Mouse (Mus musculus) neural tube, embryonic 11.5 days (tissue): ENCODE results near the gene Pde4d. TPM values are rescaled to one million over a fixed set of nuclear protein-coding genes. Genes with fewer than 3 reads are reported as not detected.
A peak's percentile ranks its signal among the peaks of the same experiment; 100 is the strongest.

Source experiments
- ATAC-seq: fragments of 200-750 bp; cut with Nextera tagmentation; 2 replicates; pipeline ENCODE4 v1.8.0; 2017; ENCODE audit warnings: moderate number of reproducible peaks, mild to moderate bottlenecking, moderate TSS enrichment, moderate library complexity; ENCODE audit not compliant: insufficient read depth, low FRiP score, low TSS enrichment
- DNase-seq: peaks from one replicate; pipeline ENCODE4 v3.0.0-alpha.2; 2015; ENCODE audit warnings: low spot score
- H3K27ac ChIP-seq: fragments of 300-500 bp; sonication (generic); 2 replicates; pipeline ENCODE4 v1.5.1; 2014; ENCODE audit warnings: low read depth, mild to moderate bottlenecking, low read length
- H3K27me3 ChIP-seq: fragments of 300-500 bp; sonication (generic); 2 replicates; pipeline ENCODE4 v1.6.1; 2014; ENCODE audit warnings: mild to moderate bottlenecking, low read length, mixed read lengths; ENCODE audit not compliant: control insufficient read depth, insufficient read depth
- H3K36me3 ChIP-seq: fragments of 300-500 bp; sonication (generic); 2 replicates; pipeline ENCODE4 v1.6.1; 2014; ENCODE audit warnings: mild to moderate bottlenecking, low read length, moderate library complexity, mixed read lengths; ENCODE audit not compliant: control insufficient read depth, insufficient read depth
- H3K4me1 ChIP-seq: fragments of 300-500 bp; sonication (generic); 2 replicates; pipeline ENCODE4 v1.6.1; 2014; ENCODE audit warnings: low read length, mixed read lengths; ENCODE audit not compliant: control insufficient read depth, insufficient read depth
- H3K4me2 ChIP-seq: fragments of 300-500 bp; sonication (generic); 2 replicates; pipeline ENCODE4 v1.6.1; 2014; ENCODE audit warnings: low read depth, mild to moderate bottlenecking, moderate library complexity
- H3K4me3 ChIP-seq: fragments of 300-500 bp; sonication (generic); 2 replicates; pipeline ENCODE4 v1.5.1; 2014; ENCODE audit warnings: low read depth, low read length
- H3K9ac ChIP-seq: fragments of 300-500 bp; sonication (generic); 2 replicates; pipeline ENCODE4 v1.6.1; 2014; ENCODE audit warnings: mild to moderate bottlenecking, low read length
- H3K9me3 ChIP-seq: fragments of 300-500 bp; sonication (generic); 2 replicates; pipeline ENCODE4 v1.6.1; 2016; ENCODE audit warnings: low read length; ENCODE audit not compliant: control insufficient read depth
- WGBS: fragments of 180-500 bp; shearing (Covaris S2); extraction: QIAGEN DNeasy Blood & Tissue Kit; methylation state at CpG from one replicate; pipeline ENCODE4 v1.1.7; 2014; 5-methylcytosine and 5-hydroxymethylcytosine counted together
- polyA plus RNA-seq: library from polyadenylated mRNA; unstranded; fragments of >200 nt; fragmentation: Nextera tagmentation; extraction: Ambion mirVana; gene quantifications from 2 replicates; pipeline ENCODE4 v1.2.1, GENCODE M21; 2014

The Pde4d gene
- polyA plus RNA-seq, 1 experiment from 2014 or later, result 11.1 TPM

DNA sequence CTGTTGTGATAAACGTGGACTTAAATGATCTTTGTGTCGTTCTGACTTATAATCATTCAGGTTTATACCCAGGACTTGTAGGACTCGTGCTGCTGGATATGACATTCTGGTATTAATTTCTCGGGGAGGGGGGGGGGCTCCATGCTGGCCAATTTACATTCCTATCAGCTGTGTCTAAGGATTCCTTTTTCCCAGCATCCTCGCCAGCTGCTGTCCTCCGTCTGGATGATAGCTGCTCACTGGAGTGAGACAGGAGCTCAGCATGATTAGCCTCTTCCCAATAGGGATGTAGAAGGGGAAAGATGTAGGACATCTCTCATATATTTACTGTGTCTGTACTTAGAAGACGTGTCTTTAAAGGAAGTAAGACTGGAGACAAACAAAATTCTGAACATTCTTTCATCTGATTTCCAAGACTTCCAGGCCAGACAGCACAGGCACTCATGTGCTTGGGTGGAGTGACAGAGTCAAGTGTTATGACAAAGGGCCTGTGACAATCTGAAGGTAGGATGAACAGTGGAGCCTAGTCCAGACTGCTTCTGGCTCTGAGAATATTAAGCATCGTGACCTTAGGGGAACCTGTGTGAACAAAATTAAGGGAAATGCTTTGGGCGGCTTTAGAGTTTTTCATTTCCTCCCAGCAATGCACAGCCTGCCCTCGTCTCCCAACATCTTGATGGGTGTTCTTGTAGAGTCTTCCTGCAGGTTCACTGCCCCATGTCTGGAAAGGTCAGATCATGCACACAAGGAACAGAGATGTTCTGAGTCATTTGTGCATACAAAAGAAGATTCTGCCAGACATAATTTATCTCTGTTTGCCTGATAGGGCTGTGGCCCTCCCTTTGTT, 1215.4 kb downstream of the Pde4d start:
- DNase-seq (no peak), ATAC-seq (no peak)

DNA sequence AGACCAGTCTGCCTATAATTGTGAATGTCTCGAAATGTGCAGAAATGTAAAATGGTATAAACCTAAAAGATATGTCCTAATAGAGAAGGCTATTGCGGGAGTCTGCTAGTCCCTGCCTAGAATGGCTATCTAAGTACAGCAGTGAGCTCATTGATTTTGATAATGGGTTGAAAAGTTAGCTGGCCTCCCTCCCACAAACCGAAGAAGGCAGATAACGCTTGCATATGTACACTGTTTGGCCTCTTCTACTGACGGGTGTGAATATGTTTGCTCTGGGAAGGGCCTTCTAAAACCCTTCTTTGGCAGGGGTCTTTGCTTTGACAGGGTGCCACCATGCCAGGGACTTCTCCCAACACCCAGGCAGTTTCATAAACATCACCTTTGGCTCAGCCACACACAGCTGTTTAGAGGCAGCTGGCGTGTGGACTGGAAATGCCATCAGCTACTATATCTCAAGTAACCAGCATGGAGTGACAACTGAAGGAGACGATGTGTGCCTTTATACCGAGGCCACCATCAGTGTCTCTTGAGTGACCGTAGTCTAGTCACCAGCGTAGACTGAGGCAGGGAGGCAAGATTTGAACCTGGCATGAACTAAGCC, 1216.2 kb downstream of the Pde4d start:
- Histone ChIP-seq H3K27ac (0 out of 2 replicates have a peak overlapping the region, but pooled peaks have one; percentile 1), H3K4me3 (no peak overlapping the region), H3K27me3 (no peaks in the 10 kb centered on the region), H3K9ac (no peak overlapping the region), H3K9me3 (no peaks in the 10 kb centered on the region), H3K36me3 (no peaks in the 10 kb centered on the region), H3K4me1 (no peaks in the 10 kb centered on the region), H3K4me2 (no peak overlapping the region)
- WGBS, result 71% methylated on average over 10 of the region's 10 CpGs
- DNase-seq, result no peak
- ATAC-seq, result no peak

More for the DNA sequence above, 1215.4 kb downstream of the Pde4d start:
- Histone ChIP-seq H3K4me3 (no peak overlapping the region), H3K36me3 (no peaks in the 10 kb centered on the region), H3K27me3 (no peaks in the 10 kb centered on the region), H3K27ac (0 out of 2 replicates have a peak overlapping the region, but pooled peaks have one; percentile 1), H3K4me1 (no peaks in the 10 kb centered on the region), H3K9me3 (no peaks in the 10 kb centered on the region), H3K4me2 (no peak overlapping the region), H3K9ac (no peak overlapping the region)
- WGBS, result 64% methylated on average over 10 of the region's 10 CpGs

DNA sequence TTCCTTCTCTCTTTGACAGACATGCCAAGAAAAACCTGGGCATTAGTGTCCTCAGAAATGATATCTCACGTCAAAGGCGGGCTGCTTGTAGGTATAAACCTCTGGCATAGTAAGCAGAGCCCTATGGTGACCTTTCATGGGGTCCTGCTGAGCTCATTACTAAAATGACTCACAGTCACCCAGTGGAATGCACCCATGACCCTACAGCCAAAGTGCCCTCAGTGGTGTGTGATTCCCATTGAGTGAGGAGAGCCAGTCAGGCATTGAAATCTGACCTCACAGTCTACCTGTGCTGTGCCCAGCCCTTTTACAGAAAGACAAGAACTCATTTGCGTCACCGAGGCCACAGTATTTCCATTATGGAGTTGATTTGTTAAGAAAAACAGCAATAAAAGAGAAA, 1220.2 kb downstream of the Pde4d start:
- Histone ChIP-seq H3K27ac (no peak overlapping the region), H3K4me2 (no peak overlapping the region), H3K9me3 (no peaks in the 10 kb centered on the region), H3K36me3 (no peaks in the 10 kb centered on the region), H3K4me1 (no peaks in the 10 kb centered on the region), H3K9ac (no peak overlapping the region), H3K4me3 (no peak overlapping the region), H3K27me3 (no peaks in the 10 kb centered on the region)
- ATAC-seq, result no peak
- WGBS, result 81% methylated on average over 4 of the region's 4 CpGs
- no peak for DNase-seq

- ATAC-seq, result no peak
- H3K27ac ChIP-seq, result no peak overlapping the region
These were observed 1222.0 kb downstream of the Pde4d start for GRCm38 (mm10) chr13:109671589-109672347.

DNA sequence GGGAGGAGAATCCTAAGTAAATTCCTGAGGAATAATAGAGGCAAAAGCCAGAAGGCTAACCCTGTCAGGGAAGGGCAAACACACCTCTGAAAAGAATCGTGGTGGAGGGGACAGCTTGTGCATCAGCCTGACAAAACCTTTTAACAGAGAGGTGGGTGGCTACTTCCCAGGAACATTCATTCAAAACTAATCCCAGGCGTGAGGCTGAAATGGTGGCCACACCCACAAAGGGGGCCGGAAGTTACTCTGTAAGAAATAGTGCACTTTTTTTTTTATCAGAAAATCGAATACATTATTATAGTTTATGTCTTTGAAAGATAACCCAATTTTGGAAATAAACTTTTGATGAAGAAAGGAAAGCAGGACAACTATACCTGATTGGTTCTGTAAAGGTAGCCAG, 1227.3 kb downstream of the Pde4d start:
- H3K27me3 ChIP-seq, result no peaks in the 10 kb centered on the region
- H3K9ac ChIP-seq, result no peak overlapping the region

More at GRCm38 (mm10) chr13:109671589-109672347, 1222.0 kb downstream of the Pde4d start:
- WGBS, result 45% methylated on average over 8 of the region's 8 CpGs
- no peak overlapping the region for H3K4me3 ChIP-seq
- no peak overlapping the region for H3K4me2 ChIP-seq
- no peak for DNase-seq
- H3K27me3 ChIP-seq, result no peaks in the 10 kb centered on the region
- no peak overlapping the region for H3K9ac ChIP-seq
- H3K4me1 ChIP-seq, result no peaks in the 10 kb centered on the region
- H3K9me3 ChIP-seq, result no peaks in the 10 kb centered on the region
- no peaks in the 10 kb centered on the region for H3K36me3 ChIP-seq

DNA sequence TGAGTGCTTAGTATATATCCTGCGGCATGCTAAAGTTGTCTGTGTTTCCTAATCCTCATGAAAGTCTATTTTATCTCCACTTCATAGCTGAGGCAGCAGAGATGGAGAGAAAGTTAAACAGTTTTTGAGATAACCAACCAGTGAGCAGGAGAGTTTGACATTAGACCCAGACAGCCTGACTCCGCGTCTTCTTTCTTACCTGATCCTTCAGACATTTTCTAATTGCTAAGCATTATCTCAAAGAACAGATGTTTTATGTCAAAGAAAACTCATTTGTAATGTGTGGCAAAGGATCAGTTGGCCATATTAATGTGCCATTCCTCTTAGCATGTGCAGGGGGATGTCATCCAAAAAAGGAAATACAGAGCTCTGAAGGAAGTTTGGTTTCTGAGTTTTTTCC, 1227.9 kb downstream of the Pde4d start:
- DNase-seq, result no peak
- H3K27ac ChIP-seq, result no peak overlapping the region
- H3K4me2 ChIP-seq, result no peak overlapping the region
- H3K4me3 ChIP-seq, result no peak overlapping the region
- no peak overlapping the region for H3K9ac ChIP-seq
- 94% methylated on average over 3 of the region's 3 CpGs for WGBS
- H3K36me3 ChIP-seq, result no peaks in the 10 kb centered on the region
- H3K9me3 ChIP-seq, result no peaks in the 10 kb centered on the region
- no peaks in the 10 kb centered on the region for H3K4me1 ChIP-seq
- no peaks in the 10 kb centered on the region for H3K27me3 ChIP-seq
- no peak for ATAC-seq

More for the DNA sequence above, 1227.3 kb downstream of the Pde4d start:
- no peak overlapping the region for H3K27ac ChIP-seq
- DNase-seq, result no peak
- H3K4me3 ChIP-seq, result no peak overlapping the region
- no peak overlapping the region for H3K4me2 ChIP-seq
- ATAC-seq, result no peak
- H3K9me3 ChIP-seq, result no peaks in the 10 kb centered on the region
- H3K4me1 ChIP-seq, result no peaks in the 10 kb centered on the region
- WGBS, result 69% methylated on average over 4 of the region's 4 CpGs
- no peaks in the 10 kb centered on the region for H3K36me3 ChIP-seq

DNA sequence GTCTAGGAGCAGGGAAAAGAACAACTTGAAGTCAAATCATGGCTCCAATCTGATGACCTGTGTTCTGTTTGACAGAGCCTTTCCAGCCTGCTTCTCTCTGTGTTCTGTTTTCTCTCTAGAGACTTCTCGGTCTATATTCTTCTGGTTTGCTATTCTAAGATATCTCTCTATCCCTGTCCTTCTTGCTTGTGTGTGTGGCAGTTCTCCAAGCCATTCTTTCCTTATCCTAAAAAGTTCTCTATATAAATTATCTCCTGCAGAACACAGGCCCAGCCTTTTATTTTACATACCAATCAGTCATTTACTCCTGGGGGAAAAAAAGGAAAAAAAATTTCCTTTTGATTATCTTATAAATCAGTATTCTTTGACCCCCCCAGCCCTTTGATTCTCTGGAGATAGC, 1229.2 kb downstream of the Pde4d start:
- Histone ChIP-seq H3K4me1 (peaks cover 3% of the 10 kb centered on the region; the same call in 1 of the 2 replicates), H3K4me3 (no peak overlapping the region), H3K27me3 (no peaks in the 10 kb centered on the region), H3K27ac (no peak overlapping the region), H3K9ac (no peak overlapping the region), H3K9me3 (no peaks in the 10 kb centered on the region), H3K36me3 (no peaks in the 10 kb centered on the region), H3K4me2 (no peak overlapping the region)
- WGBS, result 96% methylated on average over 1 of the region's 1 CpGs
- DNase-seq (no peak), ATAC-seq (no peak)

DNA sequence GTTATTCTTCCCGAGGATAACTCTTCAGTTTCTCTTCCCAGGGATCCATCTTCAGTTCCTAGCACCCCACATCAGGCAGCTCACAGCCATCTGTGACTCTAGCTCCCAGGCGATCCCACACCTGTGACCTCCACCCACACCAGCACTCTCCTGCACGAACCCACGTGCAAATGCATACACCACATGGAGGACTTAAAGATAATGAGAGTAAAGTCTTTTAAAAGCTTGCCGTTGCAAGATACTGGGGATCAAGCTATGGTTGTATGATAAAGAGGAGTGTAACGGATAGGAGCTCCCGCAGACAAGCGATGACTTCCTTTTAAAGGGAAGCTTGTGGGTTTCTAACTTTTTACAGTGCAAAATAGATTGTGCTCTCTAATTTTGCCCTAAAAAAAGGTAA, 1230.5 kb downstream of the Pde4d start:
- Histone ChIP-seq H3K27me3 (no peaks in the 10 kb centered on the region), H3K4me1 (peaks cover 3% of the 10 kb centered on the region; the same call in 1 of the 2 replicates), H3K9ac (no peak overlapping the region), H3K27ac (no peak overlapping the region), H3K4me2 (no peak overlapping the region), H3K4me3 (no peak overlapping the region), H3K36me3 (no peaks in the 10 kb centered on the region), H3K9me3 (no peaks in the 10 kb centered on the region)
- WGBS, result 89% methylated on average over 8 of the region's 8 CpGs
- ATAC-seq, result no peak
- no peak for DNase-seq
